Mouse (Mus musculus) liver, embryonic 14.5 days (tissue): ENCODE measurements around the gene Sdk2. TPM values are rescaled to one million over a fixed set of nuclear protein-coding genes. Genes with fewer than 3 reads are reported as not detected.

Source experiments
- ATAC-seq: fragments of 200-750 bp; cut with Nextera tagmentation; 2 replicates; pipeline ENCODE4 v1.8.0; 2017; ENCODE audit warnings: moderate number of reproducible peaks, mild to moderate bottlenecking, moderate library complexity; ENCODE audit not compliant: insufficient read depth
- DNase-seq, 3 experiments: peaks; one replicate each; pipeline ENCODE4 v3.0.0-alpha.2; 2012 to 2013; ENCODE audit warnings: low read depth in 3 of 3, low spot score in 3 of 3
- H3K27ac ChIP-seq: fragments of 300-500 bp; sonication (generic); 2 replicates; pipeline ENCODE4 v1.5.1; 2014; ENCODE audit warnings: moderate library complexity, mild to moderate bottlenecking, control low read depth, inconsistent platforms
- H3K27me3 ChIP-seq: fragments of 300-500 bp; sonication (generic); 2 replicates; pipeline ENCODE4 v1.6.1; 2014; ENCODE audit warnings: mild to moderate bottlenecking, low read length, moderate library complexity; ENCODE audit not compliant: control insufficient read depth, insufficient read depth
- H3K36me3 ChIP-seq: fragments of 300-500 bp; sonication (generic); replicated peaks from 2 replicates; pipeline ENCODE4 v1.6.1; 2014; ENCODE audit warnings: low read depth; ENCODE audit not compliant: control insufficient read depth, insufficient read depth
- H3K4me1 ChIP-seq, 2 experiments: fragments of 200-500 bp in 1 of 2; fragments of 300-500 bp in 1 of 2; sonication (generic) in 1 of 2; replicated peaks; 2 replicates each; pipeline ENCODE4 v1.6.1; 2012 to 2014; ENCODE audit warnings: antibody characterized with exemption in 1 of 2, inconsistent platforms in 1 of 2, low read length in 1 of 2; ENCODE audit not compliant: control insufficient read depth in 2 of 2, insufficient read depth in 2 of 2
- H3K4me2 ChIP-seq: fragments of 300-500 bp; sonication (generic); 2 replicates; pipeline ENCODE4 v1.6.1; 2014; ENCODE audit warnings: low read depth, mild to moderate bottlenecking, control low read depth, moderate library complexity
- H3K4me3 ChIP-seq, 2 experiments: fragments of 200-500 bp in 1 of 2; fragments of 300-500 bp in 1 of 2; sonication (generic) in 1 of 2; 2 replicates each; pipeline ENCODE4 v1.5.1; 2012 to 2014; ENCODE audit warnings: low read depth in 2 of 2, low read length in 2 of 2, mild to moderate bottlenecking in 2 of 2, control low read depth in 1 of 2, inconsistent platforms in 1 of 2, moderate library complexity in 1 of 2; ENCODE audit not compliant: insufficient read depth in 1 of 2
- H3K9ac ChIP-seq: fragments of 300-500 bp; sonication (generic); replicated peaks from 2 replicates; pipeline ENCODE4 v1.6.1; 2014; ENCODE audit warnings: mild to moderate bottlenecking, control low read depth, moderate library complexity
- H3K9me3 ChIP-seq: fragments of 300-500 bp; sonication (generic); 2 replicates; pipeline ENCODE4 v1.6.1; 2016; ENCODE audit warnings: low read length, mixed read lengths; ENCODE audit not compliant: control insufficient read depth
- CTCF ChIP-seq: IDR thresholded peaks from 2 replicates; pipeline ENCODE4 v1.5.1; 2016; ENCODE audit warnings: antibody characterized with exemption, low read depth, control low read depth
- EP300 ChIP-seq: IDR thresholded peaks from 2 replicates; pipeline ENCODE4 v1.6.1; 2016; ENCODE audit warnings: antibody characterized with exemption, low read depth
- WGBS: fragments of 180-500 bp; shearing (Covaris S2); extraction: QIAGEN DNeasy Blood & Tissue Kit; methylation state at CpG from one replicate; pipeline ENCODE4 v1.1.7; 2014; ENCODE audit not compliant: insufficient replicate concordance; 5-methylcytosine and 5-hydroxymethylcytosine counted together
- polyA plus RNA-seq, 2 experiments: library from polyadenylated mRNA; depleted of rRNA in 1 of 2; stranded (reverse) in 1 of 2; unstranded in 1 of 2; fragments of >200 nt; fragmentation: Nextera tagmentation in 1 of 2; extraction: Ambion mirVana in 1 of 2; gene quantifications; 2 replicates each; pipeline versions ENCODE4 v1.2.1 to v1.2.3; 2012 to 2014

Sdk2 gene
- polyA plus RNA-seq, 2 experiments: 0.09 to 0.13 TPM

GRCm38 (mm10) chr11:114061946-114062345 lies 4.9 kb downstream of the Sdk2 start:
- no peak for DNase-seq
- H3K9me3 ChIP-seq: no peaks in the 10 kb centered on the region
- H3K9ac ChIP-seq: no peak overlapping the region
- no peaks in the 10 kb centered on the region for H3K4me1 ChIP-seq
- no peak overlapping the region for H3K4me3 ChIP-seq
- H3K27me3 ChIP-seq: peaks cover 31% of the 10 kb centered on the region
- WGBS: 53% methylated on average over 7 of the region's 7 CpGs
- no peak overlapping the region for H3K4me2 ChIP-seq
- H3K36me3 ChIP-seq: no peaks in the 10 kb centered on the region
- no peak for TF ChIP-seq CTCF
- no peak for TF ChIP-seq EP300
- H3K27ac ChIP-seq: no peak overlapping the region
- ATAC-seq: no peak

GRCm38 (mm10) chr11:114061265-114061664 lies 5.6 kb downstream of the Sdk2 start:
- WGBS: 45% methylated on average over 2 of the region's 2 CpGs

DNA sequence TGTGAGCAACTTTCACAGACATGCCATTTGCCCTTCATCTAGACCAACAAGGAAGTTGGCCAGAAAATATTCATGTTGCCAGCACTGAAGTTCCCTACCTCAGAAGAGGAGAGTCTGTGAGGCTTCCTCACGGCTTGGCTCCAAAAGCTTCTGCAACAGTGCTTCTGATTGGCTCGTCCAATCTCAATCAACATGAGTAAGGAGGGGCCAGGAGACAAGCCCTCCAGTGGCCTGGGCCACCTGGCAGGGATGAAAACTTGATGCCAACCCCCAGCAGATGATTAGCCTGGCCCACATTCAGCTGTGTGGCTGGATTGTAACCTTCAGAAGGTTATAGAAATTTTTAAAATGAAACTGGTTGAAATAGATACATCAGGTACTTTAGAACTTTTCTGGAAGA lies 10.5 kb downstream of the Sdk2 start:
- no peak overlapping the region for H3K9ac ChIP-seq
- H3K4me3 ChIP-seq: no peak overlapping the region
- no peaks in the 10 kb centered on the region for H3K36me3 ChIP-seq
- DNase-seq (no peak), ATAC-seq (no peak)
- no peak overlapping the region for H3K4me2 ChIP-seq
- no peaks in the 10 kb centered on the region for H3K4me1 ChIP-seq
- no peaks in the 10 kb centered on the region for H3K9me3 ChIP-seq
- H3K27ac ChIP-seq: no peak overlapping the region
- TF ChIP-seq CTCF (no peak), EP300 (no peak)
- 37% methylated on average over 2 of the region's 2 CpGs for WGBS
- H3K27me3 ChIP-seq: no peaks in the 10 kb centered on the region

More at GRCm38 (mm10) chr11:114061265-114061664, 5.6 kb downstream of the Sdk2 start:
- no peak overlapping the region for H3K9ac ChIP-seq
- no peaks in the 10 kb centered on the region for H3K36me3 ChIP-seq
- no peaks in the 10 kb centered on the region for H3K4me1 ChIP-seq
- ATAC-seq: no peak
- TF ChIP-seq CTCF: no peak
- no peak for TF ChIP-seq EP300
- H3K27me3 ChIP-seq: peaks cover 24% of the 10 kb centered on the region
- H3K4me2 ChIP-seq: no peak overlapping the region
- H3K4me3 ChIP-seq: no peak overlapping the region
- H3K27ac ChIP-seq: no peak overlapping the region
- DNase-seq: no peak
- H3K9me3 ChIP-seq: no peaks in the 10 kb centered on the region

DNA sequence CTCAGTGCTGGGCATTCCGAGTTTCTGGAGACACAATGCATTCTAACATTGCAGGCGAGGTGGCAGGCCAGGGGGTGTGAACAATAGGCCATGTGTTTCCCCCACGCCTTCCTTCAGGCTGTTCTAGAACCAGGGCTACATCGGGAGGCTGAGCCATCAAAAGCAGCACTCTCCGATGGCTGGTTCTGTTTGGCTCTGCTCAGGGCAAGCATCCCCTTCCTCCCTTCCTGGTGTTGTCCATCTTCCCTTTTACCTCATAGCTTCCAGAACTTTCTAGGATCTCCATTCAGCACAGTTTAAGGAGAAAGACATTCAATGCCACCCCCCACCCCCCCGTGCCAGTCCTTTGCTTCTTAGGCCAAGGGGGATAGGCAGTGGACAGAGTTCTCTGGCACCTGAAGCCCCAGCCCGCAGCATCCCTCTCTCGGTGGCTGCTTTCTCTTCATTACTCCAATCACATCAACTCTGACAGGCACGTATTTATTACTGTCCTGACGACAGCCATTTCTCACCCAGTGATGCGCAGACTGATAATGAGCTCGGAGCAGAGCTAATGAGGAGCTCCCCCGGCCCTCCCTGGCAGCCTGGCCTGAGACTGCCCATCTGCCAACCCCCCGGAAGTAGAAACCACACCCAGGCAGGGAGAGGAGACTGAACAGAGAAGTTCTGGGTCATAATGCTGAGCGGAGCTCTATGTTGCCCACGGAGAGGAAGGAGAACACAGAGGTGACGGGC lies 12.1 kb downstream of the Sdk2 start:
- Histone ChIP-seq H3K9me3 (no peaks in the 10 kb centered on the region), H3K4me1 (no peaks in the 10 kb centered on the region), H3K4me2 (no peak overlapping the region), H3K27ac (no peak overlapping the region), H3K9ac (no peak overlapping the region), H3K27me3 (no peaks in the 10 kb centered on the region), H3K36me3 (no peaks in the 10 kb centered on the region), H3K4me3 (no peak overlapping the region)
- DNase-seq (no peak), ATAC-seq (no peak)
- no peak for TF ChIP-seq CTCF
- TF ChIP-seq EP300: no peak
- WGBS: 54% methylated on average over 17 of the region's 17 CpGs

DNA sequence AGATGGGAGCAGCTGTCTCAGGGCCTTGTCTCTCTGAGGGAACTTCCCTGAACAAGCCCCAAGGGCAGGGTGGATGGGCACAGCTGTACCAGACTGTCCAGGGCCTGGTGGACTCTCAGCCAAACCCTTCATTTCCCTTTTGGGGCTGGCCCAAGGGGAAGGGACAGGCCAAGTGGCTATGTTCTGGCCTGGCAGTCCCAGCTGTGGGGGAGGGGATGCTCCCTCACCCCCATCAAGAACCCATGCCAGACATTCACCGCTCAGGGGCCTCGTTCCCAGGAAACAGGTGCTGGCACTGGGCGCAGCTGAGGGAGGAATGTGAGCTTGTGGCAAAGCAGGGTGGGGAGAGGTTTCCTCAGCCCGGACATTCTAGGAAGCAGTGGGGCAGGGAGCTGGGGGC lies 15.5 kb downstream of the Sdk2 start:
- ATAC-seq (no peak), DNase-seq (no peak)
- Histone ChIP-seq H3K9me3 (no peaks in the 10 kb centered on the region), H3K27ac (no peak overlapping the region), H3K4me3 (no peak overlapping the region), H3K36me3 (no peaks in the 10 kb centered on the region), H3K4me1 (peaks cover 0 to 2% of the 10 kb centered on the region in 2 experiments; a peak in 1 of 4 replicates), H3K9ac (no peak overlapping the region), H3K4me2 (no peak overlapping the region), H3K27me3 (no peaks in the 10 kb centered on the region)
- no peak for TF ChIP-seq CTCF
- TF ChIP-seq EP300: no peak
- WGBS: 57% methylated on average over 4 of the region's 4 CpGs
